Mouse (Mus musculus): ENCODE measurements around the gene Klc4.
A peak's percentile ranks its signal among the peaks of the same experiment; 100 is the strongest.

Klc4 gene

GRCm38 (mm10) chr17:46645561-46646321 is at the start of gene Klc4, which contains the start of gene Mrpl2:
Gene Klc4, minus strand, starts transcription at chr17:46646022.
Gene Mrpl2, plus strand, starts transcription at chr17:46646229.
- peak; percentile 98 for DNase-seq (ENCODE audit: low spot score)

- no peak for DNase-seq (ENCODE audit: low spot score)
Observed at GRCm38 (mm10) chr17:46694517-46695063, 48.8 kb upstream of the Klc4 start.

- no peak for DNase-seq (ENCODE audit: low spot score)
Observed at GRCm38 (mm10) chr17:46691390-46691789, 45.6 kb upstream of the Klc4 start.

GRCm38 (mm10) chr17:46690665-46691064 is 44.8 kb upstream of the Klc4 start:
- no peak for DNase-seq (ENCODE audit: low spot score)

DNA sequence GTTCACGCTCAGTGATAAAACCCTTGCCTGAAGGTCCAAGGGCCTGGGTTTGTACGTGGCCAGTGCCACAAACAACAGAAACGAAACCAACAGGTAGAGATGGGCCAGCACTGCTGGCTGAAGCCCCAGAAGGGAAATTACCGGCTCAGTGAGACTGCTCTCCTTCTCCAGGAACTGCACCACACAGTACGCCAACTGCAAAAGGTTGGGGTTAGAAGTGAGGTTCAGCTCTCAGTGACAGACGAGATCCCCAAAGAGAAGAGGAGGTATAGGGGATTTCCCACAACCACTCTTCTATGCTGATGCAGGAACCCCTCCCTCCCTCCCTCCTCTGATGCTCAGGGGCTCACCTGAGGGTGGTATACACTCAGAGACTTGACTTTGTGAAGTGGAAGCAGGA is 40.1 kb upstream of the Klc4 start:
- DNase-seq (ENCODE audit: low spot score), result no peak

DNA sequence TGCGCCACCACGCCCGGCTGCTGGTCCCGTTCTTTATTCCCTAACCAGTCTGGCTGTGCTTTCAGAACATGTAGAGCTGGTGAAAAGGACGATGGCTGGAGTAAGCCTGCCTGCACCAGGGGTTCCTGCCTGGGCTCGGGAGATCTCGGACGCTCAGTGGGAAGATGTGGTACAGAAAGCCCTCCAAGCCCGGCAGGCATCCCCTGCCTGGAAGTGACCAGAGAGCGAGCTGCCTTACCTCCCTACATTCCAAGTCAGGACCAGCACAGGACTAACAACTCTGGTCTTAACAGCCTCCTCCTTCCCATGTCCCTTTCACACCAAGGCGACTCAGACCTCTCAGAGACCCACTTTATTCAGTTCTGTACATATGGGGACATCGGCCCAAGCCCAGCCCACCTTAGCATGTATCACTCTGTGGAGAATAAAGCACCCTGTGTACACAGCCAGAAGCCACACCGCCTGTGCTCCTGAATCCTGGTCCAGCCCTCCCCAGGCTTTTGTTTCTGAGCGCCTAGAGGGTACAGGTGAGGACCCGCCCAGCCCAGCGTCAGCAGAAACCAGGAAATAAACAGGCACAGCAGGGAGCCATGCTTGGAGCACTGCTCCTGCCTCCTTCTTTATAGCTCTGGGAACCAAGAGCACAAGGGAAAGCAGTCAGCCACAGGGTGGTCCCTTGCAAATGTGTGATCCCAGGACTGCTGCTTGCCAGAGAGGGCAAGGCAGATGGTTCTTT is 37.0 kb upstream of the Klc4 start:
- DNase-seq (ENCODE audit: low spot score), result no peak

DNA sequence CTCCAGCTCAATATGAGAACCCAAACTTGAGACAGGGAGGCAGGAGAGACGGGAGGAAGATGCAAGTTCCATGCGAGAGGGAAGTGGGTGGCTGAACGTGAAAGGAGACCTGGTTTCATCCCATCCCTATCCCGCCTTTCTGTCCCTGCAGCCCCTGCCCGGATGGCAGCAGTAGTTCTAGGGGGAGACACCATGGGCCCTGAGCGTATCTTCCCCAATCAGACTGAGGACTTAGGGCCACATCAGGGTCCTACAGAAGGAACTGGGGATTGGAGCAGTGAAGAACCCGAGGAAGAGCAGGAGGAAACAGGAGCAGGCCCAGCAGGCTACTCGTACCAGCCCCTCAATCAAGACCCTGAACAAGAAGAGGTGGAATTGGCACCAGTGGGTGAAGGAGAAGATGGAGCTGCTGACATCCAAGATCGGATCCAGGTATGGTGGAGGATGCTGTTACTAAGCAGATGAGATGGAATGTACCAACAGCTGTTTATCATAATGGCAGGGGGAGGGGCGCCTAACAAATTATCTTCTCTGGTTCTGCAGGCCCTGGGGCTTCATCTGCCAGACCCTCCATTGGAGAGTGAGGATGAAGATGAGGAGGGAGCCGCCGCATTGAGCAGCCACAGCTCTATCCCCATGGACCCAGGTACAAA is 35.8 kb upstream of the Klc4 start:
- no peak for DNase-seq (ENCODE audit: low spot score)

GRCm38 (mm10) chr17:46680760-46681373 is 35.0 kb upstream of the Klc4 start, which contains the start of gene Klhdc3:
Gene Klhdc3, minus strand, starts transcription at chr17:46680914.
- DNase-seq (ENCODE audit: low spot score), result peak; percentile 99

GRCm38 (mm10) chr17:46679843-46680759 is 34.3 kb upstream of the Klc4 start:
- DNase-seq (ENCODE audit: low spot score), result no peak

- DNase-seq (ENCODE audit: low spot score), result no peak
Observed at GRCm38 (mm10) chr17:46678911-46679310, 33.1 kb upstream of the Klc4 start.

DNA sequence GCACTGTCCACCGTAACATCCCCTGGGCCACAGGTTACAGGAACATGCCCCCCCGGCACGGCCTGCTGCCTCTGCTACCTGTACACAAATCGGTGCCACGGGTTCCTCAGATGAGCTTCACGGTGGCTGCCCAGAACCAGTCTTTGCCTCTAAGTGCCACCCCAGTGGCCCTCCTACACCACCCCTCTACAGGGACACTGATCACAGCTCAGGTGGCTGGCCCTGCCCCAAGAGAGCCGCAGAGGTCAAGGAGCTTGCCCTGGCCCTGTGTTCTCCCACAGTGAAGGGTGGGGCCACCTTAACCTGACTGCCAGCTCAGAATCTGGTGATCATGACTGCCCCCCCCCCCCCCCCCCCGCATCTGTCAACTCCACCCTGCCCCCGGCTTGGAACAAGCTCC is 32.6 kb upstream of the Klc4 start, which contains the start of gene Mea1:
TSS of gene Mea1 (plus strand) at position 378 of the 400 bp plus-strand sequence.
- no peak for DNase-seq (ENCODE audit: low spot score)

DNA sequence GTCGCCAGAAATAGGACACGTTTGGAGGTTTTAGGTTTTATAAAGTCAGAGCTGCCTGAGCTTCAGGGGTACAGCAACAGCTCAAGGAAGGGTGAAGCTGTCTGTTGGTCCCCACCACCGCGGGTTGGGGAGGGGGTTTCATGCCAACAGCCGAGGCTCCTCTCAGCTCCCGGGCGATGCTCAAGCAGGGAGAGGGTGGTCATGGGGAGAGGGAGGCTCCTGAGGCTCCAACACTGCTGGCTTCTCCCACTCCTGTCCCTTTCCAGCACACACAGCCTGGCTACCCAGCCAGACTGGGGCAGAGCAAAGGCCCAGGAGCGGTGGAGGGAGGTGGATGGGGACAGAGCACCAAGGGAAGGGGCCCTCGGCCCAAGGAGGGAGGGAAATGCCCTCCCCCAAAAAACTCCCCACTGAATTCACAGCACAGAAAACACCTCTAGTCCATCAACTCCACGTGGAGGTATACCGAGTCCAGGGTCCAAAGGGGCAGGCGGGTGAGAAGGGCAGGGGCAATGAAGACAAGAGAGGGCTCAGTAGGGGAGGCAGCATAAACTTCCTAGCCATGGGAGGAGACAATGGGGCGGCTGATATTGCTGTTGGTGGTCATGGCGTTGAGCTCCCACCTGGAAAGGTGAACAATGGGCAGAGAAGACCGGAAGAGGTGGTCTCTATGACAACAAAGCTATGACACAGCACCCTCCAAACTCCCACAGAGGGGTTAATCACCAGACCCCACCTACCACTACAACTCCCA is 28.9 kb upstream of the Klc4 start:
- DNase-seq (ENCODE audit: low spot score), result no peak

GRCm38 (mm10) chr17:46673850-46674529 is 28.2 kb upstream of the Klc4 start, which contains the start of gene Rrp36:
Gene Rrp36, minus strand, starts transcription at chr17:46674352.
- DNase-seq (ENCODE audit: low spot score), result peak; percentile 91

DNA sequence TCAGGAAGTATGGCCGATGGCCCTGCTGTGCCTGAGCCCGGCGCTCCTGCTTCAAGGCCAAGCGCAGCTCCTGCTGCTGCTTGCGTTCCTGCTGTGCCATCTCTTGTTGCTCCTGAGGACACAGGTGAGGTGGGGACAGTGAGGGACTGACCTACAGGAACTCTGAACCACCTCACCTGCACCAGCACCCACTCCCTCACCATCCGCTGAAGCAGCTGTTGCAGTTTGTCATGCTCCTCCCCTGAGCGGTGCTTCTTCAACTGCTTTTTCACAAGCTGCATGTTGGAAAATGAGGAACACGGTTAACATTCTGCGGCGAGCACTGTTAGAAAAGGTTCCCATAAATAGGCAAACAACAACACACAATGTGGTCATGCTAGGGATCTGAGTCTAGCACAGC is 24.1 kb upstream of the Klc4 start:
- DNase-seq (ENCODE audit: low spot score), result no peak

DNA sequence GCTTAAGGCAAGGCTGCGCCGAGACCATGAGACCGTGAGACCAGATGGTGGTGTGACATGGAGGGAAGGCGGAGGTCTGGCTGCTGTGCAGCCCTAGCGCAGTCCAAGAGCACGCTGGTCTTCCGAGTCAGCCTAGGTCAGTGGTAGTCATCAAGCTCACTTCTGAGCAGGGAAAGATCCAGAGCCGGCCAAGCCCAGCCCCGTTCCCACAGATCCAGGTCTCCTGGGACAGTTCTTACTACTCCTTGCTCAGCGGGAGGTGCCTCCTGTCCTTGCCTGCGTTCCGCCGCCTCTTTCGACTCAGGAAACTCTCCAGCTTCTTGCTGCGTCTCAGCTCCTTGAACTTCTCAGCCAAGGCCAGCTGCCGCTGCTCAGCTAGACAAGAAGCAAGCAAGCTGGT is 21.9 kb upstream of the Klc4 start:
- DNase-seq (ENCODE audit: low spot score), result no peak

GRCm38 (mm10) chr17:46662730-46663129 is 16.9 kb upstream of the Klc4 start:
- no peak for DNase-seq (ENCODE audit: low spot score)

- DNase-seq (ENCODE audit: low spot score), result no peak
Observed at GRCm38 (mm10) chr17:46661981-46662380, 16.2 kb upstream of the Klc4 start.

DNA sequence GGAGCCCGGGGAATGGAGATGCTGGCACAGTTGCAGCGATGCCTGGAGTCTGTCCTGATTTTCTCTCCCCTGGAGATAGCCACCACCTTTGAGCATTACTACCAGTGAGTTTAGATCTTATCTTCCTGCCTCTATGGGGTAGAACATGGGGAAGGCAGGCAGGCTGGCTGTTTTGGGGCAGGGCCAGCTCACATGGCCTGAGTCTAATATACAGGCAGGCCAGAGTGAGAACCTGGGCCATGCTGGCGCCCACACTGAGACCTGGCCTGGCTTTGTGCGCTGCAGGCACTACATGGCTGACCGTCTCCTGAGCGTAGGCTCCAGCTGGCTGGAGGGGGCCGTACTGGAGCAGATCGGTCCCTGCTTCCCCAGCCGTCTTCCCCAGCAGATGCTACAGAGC is 15.5 kb upstream of the Klc4 start:
- no peak for DNase-seq (ENCODE audit: low spot score)

- DNase-seq (ENCODE audit: low spot score), result no peak
Observed at GRCm38 (mm10) chr17:46656054-46656453, 10.2 kb upstream of the Klc4 start.

Data from c-Kit-positive CD71-positive TER-119-positive erythroid progenitor cells, embryonic 14.5 days (primary cell).